Mouse (Mus musculus): ENCODE measurements around the gene Fuca1. TPM values are rescaled to one million over a fixed set of nuclear protein-coding genes. Genes with fewer than 3 reads are reported as not detected.
A peak's percentile ranks its signal among the peaks of the same experiment; 100 is the strongest.
"Not testable (repeated sequence)": the region's sequence is repeated elsewhere in the genome, so short reads cannot be mapped to it uniquely, and the experiment has no call there.

Fuca1 gene
- polyA plus RNA-seq, 1 experiment from 2014 or later: 69.0 TPM

DNA sequence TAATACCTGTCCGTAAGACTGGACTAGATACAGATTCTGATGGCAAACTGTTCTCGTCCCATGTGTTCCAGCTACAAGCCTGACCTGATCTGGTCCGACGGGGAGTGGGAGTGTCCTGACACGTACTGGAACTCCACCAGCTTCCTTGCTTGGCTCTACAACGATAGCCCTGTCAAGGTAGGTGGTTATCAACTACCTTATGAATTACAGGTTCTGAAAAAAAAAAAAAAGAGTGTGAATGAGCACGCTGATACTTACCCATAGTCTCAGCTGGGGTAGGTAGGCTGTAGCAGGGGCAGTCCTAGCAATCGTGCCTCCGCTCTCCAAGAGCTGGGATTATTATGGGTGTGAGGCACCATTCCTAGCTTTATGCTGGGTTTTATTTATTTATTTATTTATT is 9.3 kb downstream of the Fuca1 start:
- Histone ChIP-seq H3K27ac (no peak overlapping the region), H3K4me1 (no peaks in the 10 kb centered on the region), H3K36me3 (peaks cover 55% of the 10 kb centered on the region), H3K4me3 (no peak overlapping the region), H3K4me2 (replicated peaks) (no peak overlapping the region), H3K9me3 (no peaks in the 10 kb centered on the region), H3K27me3 (no peaks in the 10 kb centered on the region), H3K9ac (no peak overlapping the region)
- no peak for ATAC-seq (ENCODE audit: low FRiP score, low read depth)
- WGBS: 91% methylated on average over 9 of the region's 9 CpGs

DNA sequence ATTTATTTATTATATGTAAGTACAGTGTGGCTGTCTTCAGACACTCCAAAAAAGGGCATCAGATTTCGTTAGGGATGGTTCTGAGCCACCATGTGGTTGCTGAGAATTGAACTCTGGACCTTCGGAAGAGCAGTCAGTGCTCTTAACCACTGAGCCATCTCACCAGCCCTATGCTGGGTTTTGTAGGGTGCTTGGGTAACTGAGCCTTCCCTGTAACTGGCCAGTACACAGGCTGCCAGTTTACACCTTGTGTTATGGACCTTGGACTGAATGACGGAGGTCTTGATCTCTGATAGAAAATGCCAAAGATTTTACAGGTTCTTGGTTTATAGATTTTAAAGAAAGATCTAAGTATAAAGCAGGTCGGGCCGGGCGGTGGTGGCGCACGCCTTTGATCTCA is 9.7 kb downstream of the Fuca1 start:
- Histone ChIP-seq H3K36me3 (peaks cover 52% of the 10 kb centered on the region), H3K27me3 (no peaks in the 10 kb centered on the region), H3K4me3 (no peak overlapping the region), H3K27ac (no peak overlapping the region), H3K4me2 (replicated peaks) (no peak overlapping the region), H3K4me1 (no peaks in the 10 kb centered on the region), H3K9me3 (no peaks in the 10 kb centered on the region), H3K9ac (no peak overlapping the region)
- WGBS: 88% methylated on average over 8 of the region's 8 CpGs
- no peak for ATAC-seq (ENCODE audit: low FRiP score, low read depth)

DNA sequence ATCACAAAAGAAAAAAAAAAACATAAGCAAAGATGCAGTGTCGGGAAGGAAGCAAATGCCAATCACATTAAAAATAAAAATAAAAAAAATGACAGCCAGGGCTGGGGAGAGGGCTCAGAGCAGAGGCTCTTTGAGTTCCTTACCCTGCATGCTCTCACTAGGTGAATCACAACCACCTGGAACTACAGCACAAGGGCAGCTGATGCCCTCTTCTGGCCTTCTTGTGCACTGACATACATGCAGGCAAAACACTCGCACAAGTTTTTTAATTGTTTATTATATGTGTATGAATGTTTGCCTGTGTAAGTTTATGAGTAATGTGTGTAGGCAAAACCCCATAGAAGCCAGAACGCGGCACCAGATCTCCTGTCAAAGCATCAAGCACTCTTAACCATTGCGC is 11.3 kb downstream of the Fuca1 start:
- Histone ChIP-seq H3K9ac (no peak overlapping the region), H3K36me3 (peaks cover 46% of the 10 kb centered on the region), H3K4me1 (no peaks in the 10 kb centered on the region), H3K4me2 (replicated peaks) (no peak overlapping the region), H3K27me3 (no peaks in the 10 kb centered on the region), H3K27ac (no peak overlapping the region), H3K9me3 (no peaks in the 10 kb centered on the region), H3K4me3 (no peak overlapping the region)
- WGBS: 62% methylated on average over 5 of the region's 5 CpGs
- no peak for ATAC-seq (ENCODE audit: low FRiP score, low read depth)

DNA sequence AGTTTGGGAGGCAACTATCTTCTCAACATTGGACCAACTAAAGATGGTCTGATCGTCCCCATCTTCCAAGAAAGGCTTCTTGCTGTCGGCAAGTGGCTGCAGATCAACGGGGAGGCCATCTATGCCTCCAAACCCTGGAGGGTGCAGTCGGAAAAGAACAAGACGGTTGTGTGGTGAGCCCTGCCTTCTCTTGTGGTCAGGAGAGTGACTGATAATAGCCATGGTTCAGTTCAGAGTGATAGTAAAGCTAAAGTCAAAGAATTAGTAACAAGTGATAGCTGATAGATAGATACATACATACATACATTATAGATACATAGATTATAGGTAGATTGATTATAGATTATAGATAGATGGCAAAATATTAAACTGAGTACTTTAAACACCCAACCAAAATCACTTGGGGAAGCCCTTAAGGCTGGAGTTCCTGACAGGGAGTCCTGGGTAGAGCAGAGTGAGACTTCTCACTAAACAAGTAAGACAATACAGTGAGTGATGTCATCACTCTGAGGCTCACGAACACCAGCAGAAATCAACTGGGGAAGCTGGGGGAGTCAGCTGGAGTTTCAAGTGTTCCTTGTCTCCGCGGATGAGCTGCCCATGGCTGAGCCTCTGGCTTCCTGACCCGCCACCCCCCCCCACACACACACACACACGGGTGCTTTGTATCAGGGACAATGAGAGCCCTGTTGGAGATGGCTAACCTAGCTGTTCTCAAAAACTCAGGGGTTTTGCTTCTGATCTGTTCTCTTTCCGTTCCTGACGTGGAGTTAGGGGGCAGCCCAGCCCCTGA is 14.4 kb downstream of the Fuca1 start:
- 75% methylated on average over 12 of the region's 12 CpGs for WGBS
- no peaks in the 10 kb centered on the region for H3K9me3 ChIP-seq
- H3K27ac ChIP-seq: no peak overlapping the region
- no peak overlapping the region for H3K9ac ChIP-seq
- H3K4me1 ChIP-seq: no peaks in the 10 kb centered on the region
- no peak overlapping the region for H3K4me3 ChIP-seq
- H3K36me3 ChIP-seq: peaks cover 57% of the 10 kb centered on the region
- no peaks in the 10 kb centered on the region for H3K27me3 ChIP-seq
- ATAC-seq (ENCODE audit: low FRiP score, low read depth): no peak
- no peak overlapping the region for H3K4me2 ChIP-seq (replicated peaks)

DNA sequence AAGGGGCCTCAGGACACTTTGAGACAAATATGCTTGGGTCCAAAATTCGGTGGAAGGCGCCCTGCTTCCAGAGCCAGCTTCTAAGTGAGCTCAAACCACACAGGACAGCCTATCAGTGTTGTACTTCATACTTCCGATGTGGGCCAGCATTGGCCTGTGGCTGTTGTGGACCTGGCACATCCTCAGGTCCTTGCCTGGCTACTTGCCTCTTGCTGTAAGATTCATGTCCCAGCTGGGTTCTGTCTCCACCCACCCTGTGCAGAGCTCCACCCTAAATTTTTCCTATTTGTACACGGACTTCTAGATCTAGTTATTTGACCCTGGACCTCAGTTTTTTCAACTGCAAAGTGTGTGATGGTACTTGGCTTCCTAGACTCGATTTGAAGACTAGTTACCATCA is 15.0 kb downstream of the Fuca1 start:
- Histone ChIP-seq H3K9ac (no peak overlapping the region), H3K27me3 (no peaks in the 10 kb centered on the region), H3K36me3 (peaks cover 60% of the 10 kb centered on the region), H3K27ac (no peak overlapping the region), H3K4me3 (no peak overlapping the region), H3K4me2 (replicated peaks) (no peak overlapping the region), H3K4me1 (no peaks in the 10 kb centered on the region), H3K9me3 (no peaks in the 10 kb centered on the region)
- no peak for ATAC-seq (ENCODE audit: low FRiP score, low read depth)
- 76% methylated on average over 5 of the region's 5 CpGs for WGBS

DNA sequence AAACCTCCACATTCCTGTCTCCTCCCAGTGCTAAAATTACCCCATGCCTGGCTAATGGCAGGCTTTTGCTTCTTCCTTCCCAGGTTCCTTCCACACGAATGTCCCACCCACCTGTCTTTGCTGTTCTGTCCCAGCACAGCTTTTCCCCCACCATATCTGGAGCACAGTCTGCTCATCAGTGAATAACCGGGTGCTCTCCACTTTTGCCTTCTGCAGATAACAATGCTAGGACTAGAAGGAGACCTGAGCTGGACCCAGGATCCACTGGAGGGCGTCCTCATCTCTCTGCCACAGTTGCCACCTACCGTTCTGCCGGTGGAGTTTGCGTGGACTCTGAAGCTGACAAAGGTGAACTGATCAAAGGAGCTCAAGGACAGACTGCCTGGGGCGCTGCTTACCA is 18.3 kb downstream of the Fuca1 start:
- Histone ChIP-seq H3K36me3 (peaks cover 53% of the 10 kb centered on the region), H3K27ac (no peak overlapping the region), H3K27me3 (no peaks in the 10 kb centered on the region), H3K9ac (no peak overlapping the region), H3K4me1 (no peaks in the 10 kb centered on the region), H3K4me2 (replicated peaks) (no peak overlapping the region), H3K9me3 (no peaks in the 10 kb centered on the region), H3K4me3 (no peak overlapping the region)
- 70% methylated on average over 7 of the region's 7 CpGs for WGBS
- ATAC-seq (ENCODE audit: low FRiP score, low read depth): no peak

DNA sequence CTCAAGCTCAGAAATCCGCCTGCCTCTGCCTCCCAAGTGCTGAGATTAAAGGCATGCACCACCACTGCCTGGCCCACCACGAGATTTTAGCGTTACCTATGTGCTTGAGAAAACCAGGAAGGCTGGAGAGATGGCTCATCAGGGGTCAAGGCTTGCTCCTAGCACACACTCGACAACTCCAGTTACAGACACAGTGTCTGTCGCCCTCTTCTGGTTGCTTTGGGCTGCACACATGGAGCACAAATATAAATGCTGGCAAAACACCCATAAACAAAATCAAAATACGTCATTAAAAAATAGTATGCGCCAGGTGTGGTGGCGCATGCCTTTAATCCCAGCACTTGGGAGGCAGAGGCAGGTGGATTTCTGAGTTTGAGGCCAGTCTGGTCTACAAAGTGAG is 20.5 kb downstream of the Fuca1 start:
- H3K36me3 ChIP-seq: peaks cover 41% of the 10 kb centered on the region
- H3K4me3 ChIP-seq; H3K27ac ChIP-seq; H3K9ac ChIP-seq; H3K9me3 ChIP-seq; H3K4me1 ChIP-seq; ATAC-seq (ENCODE audit: low FRiP score, low read depth); H3K4me2 ChIP-seq (replicated peaks); H3K27me3 ChIP-seq: not testable (repeated sequence)
- 88% methylated on average over 8 of the region's 8 CpGs for WGBS

DNA sequence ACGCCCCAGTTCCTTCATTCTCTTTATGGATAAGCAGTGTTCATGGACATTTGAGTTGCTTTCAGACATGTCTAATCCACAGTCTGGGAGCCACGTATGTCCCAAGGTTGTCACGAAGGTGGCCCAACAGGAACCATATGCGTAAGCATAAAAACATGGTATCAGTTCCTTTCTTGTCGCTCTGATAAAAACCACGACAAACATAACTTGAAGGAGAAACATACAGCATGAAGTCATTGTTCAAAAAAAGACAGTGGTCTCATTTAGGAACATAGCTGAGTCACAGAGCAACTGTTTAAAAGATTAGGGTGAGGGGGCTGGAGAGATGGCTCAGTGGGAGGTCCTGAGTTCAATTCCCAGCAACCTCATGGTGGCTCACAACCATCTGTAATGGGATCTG is 21.7 kb downstream of the Fuca1 start:
- Histone ChIP-seq H3K9ac (no peak overlapping the region), H3K4me1 (peaks cover 8% of the 10 kb centered on the region; the same call in 1 of the 2 replicates), H3K9me3 (no peaks in the 10 kb centered on the region), H3K4me2 (replicated peaks) (no peak overlapping the region), H3K27me3 (no peaks in the 10 kb centered on the region), H3K36me3 (peaks cover 38% of the 10 kb centered on the region), H3K27ac (no peak overlapping the region), H3K4me3 (no peak overlapping the region)
- WGBS: 94% methylated on average over 6 of the region's 6 CpGs
- ATAC-seq (ENCODE audit: low FRiP score, low read depth): no peak

DNA sequence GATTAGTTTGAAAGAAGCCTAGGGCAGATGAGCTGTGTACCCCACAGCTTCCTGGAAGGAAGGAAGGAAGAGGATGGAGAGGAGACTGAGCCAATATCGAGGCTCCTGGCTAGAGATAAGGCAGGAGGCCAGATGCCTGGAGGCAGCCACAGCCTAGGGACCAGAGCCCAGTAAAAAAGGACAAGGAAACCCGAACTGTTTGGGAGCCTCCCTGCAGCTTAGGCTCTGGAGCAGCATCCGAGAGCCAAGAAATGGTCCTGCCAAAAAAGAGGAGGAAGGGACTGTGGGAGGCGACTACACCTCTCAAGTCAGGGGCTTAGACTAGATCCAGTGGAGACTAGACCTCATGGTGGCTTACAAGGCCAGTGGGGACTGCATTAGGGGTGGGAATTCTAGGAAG is 22.9 kb downstream of the Fuca1 start:
- ATAC-seq (ENCODE audit: low FRiP score, low read depth): no peak
- Histone ChIP-seq H3K27ac (no peak overlapping the region), H3K4me2 (replicated peaks) (no peak overlapping the region), H3K36me3 (peaks cover 31% of the 10 kb centered on the region), H3K9ac (0 out of 2 replicates have a peak overlapping the region, but pooled peaks have one; percentile 13), H3K4me3 (no peak overlapping the region), H3K9me3 (no peaks in the 10 kb centered on the region), H3K27me3 (no peaks in the 10 kb centered on the region), H3K4me1 (peaks cover 18% of the 10 kb centered on the region; the same call in 1 of the 2 replicates)
- WGBS: 53% methylated on average over 4 of the region's 4 CpGs

DNA sequence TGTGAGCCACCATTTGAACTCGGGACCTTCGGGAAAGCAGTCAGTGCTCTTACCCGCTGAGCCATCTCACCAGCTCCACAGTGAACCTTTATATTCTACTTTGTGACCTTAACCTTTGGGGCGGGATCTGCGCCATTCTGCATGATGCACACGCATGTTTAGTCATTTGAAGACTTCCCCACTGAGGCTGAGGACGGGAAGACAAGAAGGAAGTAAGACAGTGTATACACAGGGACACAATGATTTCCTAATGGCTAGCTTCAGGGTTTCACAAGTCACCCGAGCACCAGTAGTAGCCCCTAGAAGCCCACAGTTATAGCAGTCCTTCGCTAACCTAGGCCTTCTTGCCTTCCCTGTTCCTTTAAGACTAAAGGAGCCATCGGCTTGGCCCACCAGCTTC is 25.2 kb downstream of the Fuca1 start:
- Histone ChIP-seq H3K4me2 (replicated peaks) (peak overlapping the region; percentile 87), H3K27ac (no peak overlapping the region), H3K4me3 (peak overlapping the region; percentile 91), H3K4me1 (peaks cover 18% of the 10 kb centered on the region; the same call in 1 of the 2 replicates), H3K9ac (peak overlapping the region; percentile 91; the same call in 1 of the 2 replicates), H3K36me3 (peaks cover 13% of the 10 kb centered on the region), H3K9me3 (no peaks in the 10 kb centered on the region), H3K27me3 (no peaks in the 10 kb centered on the region)
- 0 out of 2 replicates have a peak, but pooled peaks have one; percentile 3 for ATAC-seq (ENCODE audit: low FRiP score, low read depth)
- WGBS: 74% methylated on average over 10 of the region's 10 CpGs

DNA sequence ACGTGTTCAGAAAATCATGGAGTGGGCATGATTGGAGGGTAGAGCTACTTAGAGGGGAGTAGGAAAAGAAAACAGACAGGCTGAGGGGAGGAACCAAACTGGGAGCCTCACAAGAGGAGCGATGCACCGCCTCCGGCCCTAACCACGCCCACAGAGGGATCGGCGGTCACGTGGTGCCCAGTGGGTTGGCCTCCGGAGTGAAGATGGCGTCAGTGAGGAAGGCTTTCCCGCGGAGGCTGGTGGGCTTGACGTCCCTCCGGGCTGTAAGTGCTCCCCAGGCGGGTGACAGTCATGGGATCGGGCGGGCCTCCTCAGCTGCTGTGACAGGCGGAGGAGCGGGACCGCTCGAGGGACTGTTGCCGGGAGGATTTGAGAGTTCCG is 25.7 kb downstream of the Fuca1 start, which contains the start of gene Hmgcl:
Gene Hmgcl (plus strand): TSS at position 171 of the 381 bp plus-strand sequence.
- peak; percentile 94 for ATAC-seq (ENCODE audit: low FRiP score, low read depth)
- Histone ChIP-seq H3K4me2 (replicated peaks) (peak within 1 kb of the TSS; percentile 87), H3K27me3 (no peaks in the 10 kb centered on the region), H3K9me3 (no peaks in the 10 kb centered on the region), H3K4me3 (peak within 1 kb of the TSS; percentile 91), H3K4me1 (peaks cover 18% of the 10 kb centered on the region; the same call in 1 of the 2 replicates), H3K36me3 (peaks cover 13% of the 10 kb centered on the region), H3K9ac (peak within 1 kb of the TSS; percentile 91), H3K27ac (peak within 1 kb of the TSS; percentile 22; the same call in 1 of the 2 replicates)
- under 1% methylated on average over 23 of the region's 23 CpGs for WGBS

DNA sequence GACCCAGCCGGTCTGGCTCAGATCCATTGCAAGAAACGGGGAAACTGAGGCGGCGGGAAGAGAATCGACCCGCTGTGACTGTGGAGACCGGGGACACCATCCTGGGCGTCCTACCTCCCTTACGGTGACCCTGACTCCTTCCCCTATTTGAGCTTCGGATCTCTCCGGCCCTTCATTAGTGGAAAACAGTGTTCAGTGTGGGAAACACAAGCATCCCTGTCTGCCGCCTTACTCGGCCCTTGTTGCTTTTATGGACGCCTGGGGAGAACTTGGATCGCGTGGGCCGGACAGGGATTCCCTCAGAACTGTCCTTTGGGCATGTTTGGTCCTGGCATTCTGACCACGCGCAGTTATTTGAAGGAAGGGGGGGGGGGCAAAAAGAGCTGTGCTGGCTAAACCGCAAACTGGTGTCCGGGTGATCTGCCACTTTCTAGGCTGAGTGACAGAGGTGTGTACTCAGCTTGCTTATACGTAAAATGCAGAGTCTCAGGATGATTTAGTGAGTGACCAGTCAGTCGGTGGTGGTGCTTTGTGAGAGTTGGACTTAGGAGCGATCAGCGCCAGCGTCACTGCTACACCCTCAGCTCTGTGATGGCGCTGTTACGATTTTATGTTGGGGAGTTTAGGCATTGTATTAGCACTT is 26.2 kb downstream of the Fuca1 start:
- 0 out of 2 replicates have a peak, but pooled peaks cover 3% of the 10 kb centered on the region for H3K9me3 ChIP-seq
- H3K27ac ChIP-seq: peak overlapping the region; percentile 22; the same call in 1 of the 2 replicates
- H3K4me1 ChIP-seq: peaks cover 18% of the 10 kb centered on the region; the same call in 1 of the 2 replicates
- H3K36me3 ChIP-seq: peaks cover 13% of the 10 kb centered on the region
- peak overlapping the region; percentile 91 for H3K9ac ChIP-seq
- H3K4me2 ChIP-seq (replicated peaks): peak overlapping the region; percentile 87
- peak; percentile 29; the same call in 1 of the 2 replicates for ATAC-seq (ENCODE audit: low FRiP score, low read depth)
- no peaks in the 10 kb centered on the region for H3K27me3 ChIP-seq
- peak overlapping the region; percentile 91 for H3K4me3 ChIP-seq
- WGBS: 2% methylated on average over 28 of the region's 28 CpGs
